Mouse (Mus musculus) adrenal gland, adult 8-10 months (tissue): ENCODE data around the gene B4gat1. TPM values are rescaled to one million over a fixed set of nuclear protein-coding genes. Genes with fewer than 3 reads are reported as not detected.
"Not testable (repeated sequence)": the region's sequence is repeated elsewhere in the genome, so short reads cannot be mapped to it uniquely, and the experiment has no call there.

Experiments
- DNase-seq: peaks from one replicate; pipeline ENCODE4 v3.0.0; 2022
- total RNA-seq, 4 experiments: library from RNA; stranded (reverse); gene quantifications; 2 replicates each; pipeline ENCODE4 v1.2.4; 2022

The B4gat1 gene
- total RNA-seq, 4 experiments from 2014 or later = 44.3 to 54.2 (median 51.8) TPM

DNA sequence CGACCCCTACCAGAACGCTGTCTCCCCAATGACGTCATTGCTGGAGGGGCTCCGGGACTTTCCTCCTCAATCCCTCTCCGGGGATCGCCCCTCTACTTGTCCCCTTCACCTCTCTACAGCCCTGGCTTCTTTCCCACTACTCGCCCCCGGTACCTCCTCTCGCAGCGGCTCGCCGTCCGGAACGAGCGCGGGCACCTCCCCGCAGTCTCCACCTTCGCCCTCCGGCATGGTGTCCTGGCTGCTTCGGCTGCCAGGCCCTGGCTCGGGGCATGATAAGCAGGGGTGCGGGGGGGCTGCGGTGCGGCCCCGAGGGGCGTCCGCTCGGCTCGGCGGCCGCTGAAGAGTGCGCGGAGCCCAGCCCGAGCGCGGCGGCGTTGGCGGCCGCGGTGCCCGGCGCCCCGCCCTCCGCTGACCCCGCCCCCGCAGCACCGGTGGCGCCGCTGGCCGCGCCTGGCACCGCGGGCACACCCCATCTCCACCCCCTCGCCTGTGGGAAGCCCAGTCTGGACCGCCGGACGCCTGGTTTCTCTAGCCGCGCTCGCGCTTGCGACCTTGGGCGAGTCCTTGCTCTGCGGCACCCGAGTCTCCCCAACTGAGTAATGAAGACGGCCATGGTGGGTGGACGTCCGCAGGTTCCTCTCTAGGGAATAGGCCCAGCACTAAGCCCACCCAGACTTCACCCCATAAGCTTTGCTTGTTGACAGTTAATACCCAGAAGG, 46.7 kb downstream of the B4gat1 start, which contains the start of gene Tmem151a:
Gene Tmem151a (minus strand): TSS at position 387 of the 719 bp plus-strand sequence.
- DNase-seq = no peak

DNA sequence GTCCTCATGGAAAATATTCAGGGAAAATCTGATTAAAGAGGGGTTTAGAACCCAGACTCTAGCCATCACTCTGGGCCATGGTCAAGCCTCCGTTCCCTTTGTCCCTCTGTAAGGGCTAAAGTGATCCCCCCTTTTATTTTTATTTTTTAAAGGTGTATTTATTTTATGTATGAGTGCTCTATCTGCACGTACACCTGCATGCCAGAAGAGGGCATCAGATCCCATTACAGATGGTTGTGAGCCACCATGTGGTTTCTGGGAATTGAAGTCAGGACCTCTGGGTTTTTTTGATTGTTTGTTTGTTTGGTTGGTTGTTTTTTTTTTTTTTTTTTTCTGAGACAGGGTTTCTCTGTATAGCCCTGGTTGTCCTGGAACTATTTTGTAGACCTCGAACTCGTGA, 47.9 kb downstream of the B4gat1 start:
- not testable (repeated sequence) for DNase-seq

DNA sequence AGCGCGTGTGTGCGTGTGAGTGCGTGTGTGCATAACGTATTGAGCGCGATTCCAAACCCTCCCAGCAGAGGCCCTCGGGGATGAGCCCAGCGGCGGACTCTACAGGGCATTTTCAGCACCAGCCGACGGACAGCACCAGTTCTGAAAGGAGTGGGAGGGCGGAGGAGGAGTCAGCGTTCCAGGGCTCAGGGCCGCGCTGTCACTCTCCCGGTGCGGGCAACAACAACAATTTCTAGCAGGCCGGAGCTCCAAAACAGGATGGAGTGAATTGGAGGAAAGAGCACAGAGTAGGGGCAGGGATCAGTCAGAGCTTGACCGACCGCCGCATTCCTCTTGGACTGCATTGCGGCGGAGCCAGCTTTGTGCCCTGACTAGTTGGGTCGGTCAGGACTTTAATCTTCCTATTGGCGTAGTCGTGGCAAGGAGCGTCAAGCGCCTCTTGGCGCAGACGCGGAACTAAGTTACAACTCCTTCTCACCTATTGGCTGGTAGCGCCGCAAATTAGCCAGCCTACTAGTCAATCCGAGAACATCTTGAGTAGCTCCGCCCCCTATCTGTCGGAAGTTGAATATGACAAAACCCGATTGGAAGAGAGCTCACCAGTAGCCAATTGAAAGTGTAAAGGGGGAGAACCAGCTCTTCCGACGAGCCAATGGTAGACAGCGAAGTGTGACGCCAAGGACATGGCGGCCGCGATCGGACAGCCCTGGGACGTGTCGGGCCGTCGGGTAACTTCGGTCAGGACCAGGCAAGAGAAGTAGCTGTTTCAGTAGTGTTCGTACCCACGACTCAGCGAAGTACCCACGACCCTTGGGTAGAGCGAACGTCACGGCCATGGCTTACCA, 49.5 kb downstream of the B4gat1 start, which contains the start of gene Yif1a:
Gene Yif1a (plus strand): TSS at position 655 of the 845 bp plus-strand sequence.
- peak; percentile 97 for DNase-seq

DNA sequence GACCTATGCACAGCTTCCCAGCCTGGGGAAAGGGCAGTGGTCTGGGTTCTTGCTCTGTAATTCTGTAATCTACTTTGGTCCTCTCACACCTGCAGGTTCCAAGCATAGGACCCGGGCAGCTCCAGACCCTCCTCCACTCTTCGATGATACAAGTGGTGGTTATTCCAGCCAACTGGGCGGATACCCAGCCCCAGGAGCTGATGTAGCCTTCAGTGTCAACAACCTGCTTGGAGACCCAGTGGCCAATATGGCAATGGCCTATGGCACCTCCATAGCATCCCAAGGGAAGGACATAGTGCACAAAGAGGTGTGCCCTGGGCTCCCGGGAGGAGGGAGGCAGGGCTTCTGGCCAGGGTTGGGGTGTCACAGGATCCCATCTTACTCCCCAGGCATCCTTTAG, 50.7 kb downstream of the B4gat1 start:
- DNase-seq = no peak

Other genes starting within 250 kb of the B4gat1 start
- 10 to 100 TPM; 54.0 to 83.2 (median 62.0) TPM for gene Rbm4, start 244.9 kb upstream of the B4gat1 start, total RNA-seq
- 10 to 100 TPM; 20.7 to 31.8 (median 24.4) TPM for gene Gm21992, start 227.2 kb upstream of the B4gat1 start, total RNA-seq
- gene Rbm14, start 227.2 kb upstream of the B4gat1 start, total RNA-seq = 10 to 100 TPM; 43.7 to 64.6 (median 53.9) TPM
- gene Ccs, start 199.5 kb upstream of the B4gat1 start, total RNA-seq = 100 to 1,000 TPM; 101 to 198 (median 175) TPM
- under 1 TPM; 0.15 to 0.59 (median 0.29) TPM for gene Ccdc87, start 199.5 kb upstream of the B4gat1 start, total RNA-seq
- 100 to 1,000 TPM; 412 to 672 (median 540) TPM for gene Ctsf, start 183.7 kb upstream of the B4gat1 start, total RNA-seq
- 1 to 10 TPM in 1 of 4 experiments, under 1 TPM in 3; 0.46 to 1.5 (median 0.75) TPM for gene Actn3, start 160.9 kb upstream of the B4gat1 start, total RNA-seq
- gene Zdhhc24, start 160.2 kb upstream of the B4gat1 start, total RNA-seq = 10 to 100 TPM; 26.3 to 35.8 (median 29.2) TPM
- gene Bbs1, start 132.2 kb upstream of the B4gat1 start, total RNA-seq = 10 to 100 TPM in 2 of 4 experiments, 1 to 10 TPM in 2; 6.9 to 23.3 (median 12.5) TPM
- gene Dpp3, start 110.5 kb upstream of the B4gat1 start, total RNA-seq = 100 to 1,000 TPM; 110 to 141 (median 132) TPM
- 10 to 100 TPM; 10.9 to 19.5 (median 15.2) TPM for gene Peli3, start 95.7 kb upstream of the B4gat1 start, total RNA-seq
- 10 to 100 TPM; 44.6 to 56.9 (median 53.6) TPM for gene Mrpl11, start 76.7 kb upstream of the B4gat1 start, total RNA-seq
- under 1 TPM; 0.17 to 0.43 (median 0.32) TPM for gene Npas4, start 48.5 kb upstream of the B4gat1 start, total RNA-seq
- gene Slc29a2, start 15.0 kb upstream of the B4gat1 start, total RNA-seq = 1 to 10 TPM; 4.0 to 5.7 (median 4.5) TPM
- gene AC124502.3, start 65 bp downstream of the B4gat1 start, total RNA-seq = 1 to 10 TPM in 3 of 4 experiments, under 1 TPM in 1; 0.59 to 3.9 (median 1.9) TPM
- gene Brms1, start 2.5 kb downstream of the B4gat1 start, total RNA-seq = 10 to 100 TPM; 30.0 to 40.1 (median 33.6) TPM
- 1 to 10 TPM; 4.1 to 8.1 (median 7.7) TPM for gene Rin1, start 11.7 kb downstream of the B4gat1 start, total RNA-seq
- 10 to 100 TPM in 1 of 4 experiments, 1 to 10 TPM in 3; 8.9 to 11.8 (median 9.2) TPM for gene Cd248, start 29.3 kb downstream of the B4gat1 start, total RNA-seq
- gene Tmem151a, start 46.7 kb downstream of the B4gat1 start, total RNA-seq = 1 to 10 TPM; 2.1 to 2.8 (median 2.6) TPM
- 10 to 100 TPM; 58.5 to 79.0 (median 62.9) TPM for gene Yif1a, start 49.7 kb downstream of the B4gat1 start, total RNA-seq
- 1 to 10 TPM; 1.5 to 3.2 (median 2.6) TPM for gene Cnih2, start 59.7 kb downstream of the B4gat1 start, total RNA-seq
- 100 to 1,000 TPM; 184 to 206 (median 197) TPM for gene Rab1b, start 68.2 kb downstream of the B4gat1 start, total RNA-seq
- 10 to 100 TPM; 54.5 to 66.9 (median 61.4) TPM for gene Klc2, start 79.7 kb downstream of the B4gat1 start, total RNA-seq
- gene Pacs1, start 234.3 kb downstream of the B4gat1 start, total RNA-seq = 10 to 100 TPM; 23.9 to 35.0 (median 29.7) TPM